Mouse (Mus musculus): ENCODE results near the gene Pdlim7.

- TF ChIP-seq CTCF (IDR thresholded peaks at IDR 0.05; ENCODE audit: control insufficient read depth, insufficient read depth, insufficient read length): peak; percentile 33
- no peak for TF ChIP-seq MYOD1 (IDR thresholded peaks at IDR 0.05; ENCODE audit: control insufficient read depth, insufficient read length, low read depth)
- TF ChIP-seq CEBPB (IDR thresholded peaks at IDR 0.05; ENCODE audit: low read depth): no peak
- no peak for TF ChIP-seq USF1 (IDR thresholded peaks at IDR 0.05; ENCODE audit: low read depth)
- no peak for TF ChIP-seq MAX (IDR thresholded peaks at IDR 0.05)
These were observed 44.5 kb downstream of the Pdlim7 start for GRCm38 (mm10) chr13:55468851-55469560.
